Mouse (Mus musculus): ENCODE data around the gene Rapgef4. TPM values are rescaled to one million over a fixed set of nuclear protein-coding genes. Genes with fewer than 3 reads are reported as not detected.
A peak's percentile ranks its signal among the peaks of the same experiment; 100 is the strongest.

The Rapgef4 gene
- total RNA-seq, 2 experiments from 2014 or later: 166 to 168 TPM

DNA sequence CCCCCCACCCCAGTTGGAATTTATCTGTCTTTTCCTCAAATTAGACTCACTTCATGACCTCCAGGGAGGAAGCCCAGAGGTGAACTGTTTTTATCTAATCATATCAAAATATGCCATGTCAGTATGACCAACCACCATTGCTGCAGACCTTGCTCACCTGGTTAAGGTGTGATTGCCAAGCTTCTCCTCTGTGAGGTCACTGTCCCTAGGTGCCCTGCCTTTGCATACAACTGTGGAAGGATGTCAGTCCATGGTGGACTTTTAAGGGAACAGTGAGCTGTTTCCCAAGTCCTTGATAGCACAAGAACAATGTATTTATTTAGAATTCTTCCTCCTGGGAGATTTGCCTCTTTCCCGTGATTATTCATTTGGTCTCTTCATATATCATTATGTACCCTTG lies 172.8 kb downstream of the Rapgef4 start:
- intact Hi-C loops (cut with DNase I): no loop called here

DNA sequence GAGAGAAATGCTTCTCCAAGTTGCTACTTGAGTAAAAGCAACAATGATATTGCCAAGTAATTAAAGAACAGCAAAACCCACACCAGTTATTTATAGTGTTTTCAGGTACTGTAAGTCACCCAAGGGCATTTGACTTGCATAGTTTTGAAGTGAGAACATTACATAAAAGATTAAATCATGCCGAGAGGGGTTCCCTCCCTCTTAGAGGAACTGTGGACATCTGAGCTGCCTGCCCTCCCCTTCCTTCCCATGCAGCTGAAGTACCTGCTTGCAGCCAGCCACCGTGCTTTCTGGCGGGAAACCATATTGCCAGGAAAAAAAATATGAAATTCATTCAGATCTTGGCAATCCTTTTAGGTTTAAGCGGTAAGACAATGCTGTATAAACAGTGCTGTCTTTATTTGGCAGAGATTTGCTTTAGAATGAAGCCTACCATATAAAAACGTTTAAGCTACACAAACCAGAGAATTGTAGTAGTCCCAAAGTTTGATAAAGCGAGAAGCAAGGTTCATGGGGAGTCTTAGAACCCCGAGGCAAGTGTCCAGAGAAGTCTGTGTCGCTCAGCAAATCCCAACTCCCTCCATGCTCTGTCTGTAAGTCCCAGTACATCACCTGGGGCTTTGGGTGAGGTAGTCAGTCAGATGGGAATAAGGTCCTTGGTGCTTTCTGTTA lies 174.2 kb downstream of the Rapgef4 start:
- no peak for DNase-seq (ENCODE audit: extremely low spot score in 1 of 2, low spot score in 2 of 2)
- intact Hi-C loops (cut with DNase I): no loop called here

More for the DNA sequence above, 172.8 kb downstream of the Rapgef4 start:
- no peak for DNase-seq (ENCODE audit: extremely low spot score in 1 of 2, low spot score in 2 of 2)

DNA sequence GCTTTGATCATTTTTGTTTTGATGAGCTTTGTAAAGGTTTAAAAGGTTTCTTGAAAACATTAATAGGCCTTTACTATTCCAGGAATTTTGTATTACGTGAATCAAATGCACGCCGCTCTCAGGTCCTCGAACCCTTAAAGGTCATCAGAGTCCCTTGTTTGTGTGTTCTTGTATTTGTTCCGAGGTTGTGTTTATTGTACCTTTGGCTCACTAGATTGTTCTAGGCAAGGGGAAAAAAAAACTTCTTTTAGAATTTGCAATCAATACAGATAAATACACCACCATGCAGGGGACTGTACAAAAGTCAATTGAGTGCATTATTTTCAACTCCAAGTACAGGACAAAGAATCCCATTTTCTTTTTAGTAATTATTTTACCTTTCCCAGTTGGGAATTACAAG lies 175.4 kb downstream of the Rapgef4 start:
- intact Hi-C loops (cut with DNase I): no loop called here
- DNase-seq (ENCODE audit: extremely low spot score in 1 of 2, low spot score in 2 of 2): no peak

DNA sequence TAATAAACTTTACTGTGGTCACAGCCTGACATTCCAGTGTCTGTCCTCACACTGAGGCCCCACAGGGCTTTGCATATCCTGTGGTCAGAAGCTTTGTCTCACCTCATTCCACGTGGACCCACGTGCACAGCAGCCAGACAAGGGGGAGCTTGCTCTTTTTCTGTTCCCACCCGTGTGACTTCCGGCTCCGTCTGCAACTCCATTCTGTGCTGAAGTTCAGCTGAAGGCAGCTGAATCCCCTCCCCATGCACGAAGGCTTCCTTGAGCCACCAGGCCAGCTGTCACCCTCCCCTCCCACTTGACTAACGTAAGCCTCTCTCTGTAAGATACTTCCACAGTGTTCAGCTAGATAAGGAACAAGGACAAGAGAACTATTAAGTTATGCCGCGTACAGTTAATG lies 176.5 kb downstream of the Rapgef4 start:
- DNase-seq (ENCODE audit: extremely low spot score in 1 of 2, low spot score in 2 of 2): peak in 1 of 2 experiments; percentile 47
- intact Hi-C loops (cut with DNase I): no loop called here

DNA sequence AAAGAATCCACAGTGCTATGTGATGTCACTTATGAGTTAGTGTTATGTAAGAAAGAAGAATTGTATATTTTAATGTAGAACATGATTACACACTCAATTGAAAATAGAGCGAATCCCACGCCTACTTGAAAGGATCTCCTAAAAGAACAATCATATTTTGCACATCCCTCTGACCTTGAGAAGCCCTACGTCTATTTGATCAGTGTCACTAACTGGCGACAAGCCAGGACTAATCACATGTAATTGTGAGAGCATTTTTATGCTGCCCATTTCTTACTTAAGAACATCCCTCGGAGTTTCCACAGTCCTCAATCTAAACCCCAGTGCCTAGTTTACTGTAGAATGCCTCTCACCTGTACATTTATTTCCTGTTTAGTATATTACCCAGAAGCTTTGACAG lies 177.0 kb downstream of the Rapgef4 start:
- no peak for DNase-seq (ENCODE audit: extremely low spot score in 1 of 2, low spot score in 2 of 2)
- intact Hi-C loops (cut with DNase I): no loop called here

DNA sequence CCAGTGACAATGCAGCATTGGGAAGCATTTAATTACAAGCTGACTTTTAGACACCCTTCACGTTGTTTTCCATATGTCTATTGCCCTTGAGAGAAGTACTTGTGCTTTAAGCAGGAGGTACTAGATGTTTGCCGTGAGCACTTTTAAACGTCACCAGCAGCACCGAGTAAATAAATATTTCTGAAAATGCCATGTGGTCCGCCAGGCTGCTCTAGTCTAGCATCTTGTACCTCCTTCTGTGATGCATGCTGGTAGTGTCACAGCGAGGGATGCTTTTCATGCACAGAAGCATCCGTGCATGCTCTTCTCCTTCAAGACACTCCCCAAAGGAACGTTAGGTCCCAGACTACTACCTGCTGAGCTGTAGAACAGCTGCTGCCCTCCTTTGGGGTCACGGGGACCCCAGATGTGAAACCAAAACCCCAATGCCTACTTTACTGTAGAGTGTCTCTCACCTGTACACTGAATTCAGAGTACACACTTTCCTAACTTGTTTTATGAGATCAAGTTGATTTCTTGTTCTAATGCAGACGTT lies 177.7 kb downstream of the Rapgef4 start:
- no peak for DNase-seq (ENCODE audit: extremely low spot score in 1 of 2, low spot score in 2 of 2)
- intact Hi-C loops (cut with DNase I): no loop called here

DNA sequence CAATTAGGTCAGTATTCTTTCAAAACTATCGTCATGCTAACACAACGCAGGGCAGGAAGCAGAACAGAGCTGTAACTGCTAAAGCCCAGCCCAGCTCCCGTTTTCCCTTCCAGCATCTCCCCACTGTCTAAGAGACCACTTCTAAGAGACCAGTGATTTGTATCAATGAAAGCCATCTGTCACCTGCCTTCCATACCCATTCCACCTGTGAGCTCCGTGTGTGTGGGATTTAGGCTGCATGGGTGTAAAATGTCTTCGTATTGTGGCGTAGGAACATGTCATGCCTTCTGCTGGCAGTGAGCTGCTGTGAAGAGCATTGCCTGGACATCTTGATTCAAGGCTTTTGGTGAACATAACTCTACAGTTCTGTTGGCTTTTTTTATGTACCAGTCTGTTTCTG lies 178.2 kb downstream of the Rapgef4 start:
- intact Hi-C loops (cut with DNase I): no loop called here
- DNase-seq (ENCODE audit: extremely low spot score in 1 of 2, low spot score in 2 of 2): no peak

DNA sequence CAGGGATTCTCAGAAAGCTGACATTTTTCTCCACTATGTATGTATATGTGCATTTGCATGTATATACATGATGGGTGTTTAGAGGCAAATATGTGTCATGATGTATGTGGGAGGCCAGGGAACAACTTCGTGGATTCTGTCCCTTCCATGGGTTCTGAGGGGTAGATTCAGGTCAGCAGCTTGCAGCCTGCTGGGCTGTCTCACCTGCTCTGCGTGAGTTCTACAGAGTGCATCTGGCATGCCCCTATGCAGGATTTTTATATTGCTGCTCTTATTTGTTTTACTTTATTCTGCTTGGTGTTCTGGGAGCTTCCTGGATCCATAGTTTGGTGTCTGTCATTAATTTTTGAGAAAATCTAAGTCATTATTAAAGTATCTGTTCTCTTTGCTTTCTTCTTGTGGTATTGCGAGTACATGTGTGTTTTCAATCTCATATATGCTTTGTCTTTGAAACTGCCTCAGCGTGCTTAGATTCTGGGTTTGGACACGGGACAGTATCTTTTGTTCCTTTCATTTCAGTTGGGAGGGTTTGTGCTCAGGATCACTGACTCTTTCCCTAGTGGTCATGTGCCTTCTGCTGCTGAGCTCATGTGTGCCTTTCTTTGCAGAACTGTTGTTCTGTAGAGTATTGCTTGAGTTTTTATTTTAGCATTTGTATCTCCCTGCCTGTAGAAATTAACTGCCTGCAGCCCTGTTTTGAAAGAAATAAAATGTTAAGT lies 184.3 kb downstream of the Rapgef4 start:
- intact Hi-C loops (cut with DNase I): no loop called here
- DNase-seq (ENCODE audit: extremely low spot score in 1 of 2, low spot score in 2 of 2): no peak

DNA sequence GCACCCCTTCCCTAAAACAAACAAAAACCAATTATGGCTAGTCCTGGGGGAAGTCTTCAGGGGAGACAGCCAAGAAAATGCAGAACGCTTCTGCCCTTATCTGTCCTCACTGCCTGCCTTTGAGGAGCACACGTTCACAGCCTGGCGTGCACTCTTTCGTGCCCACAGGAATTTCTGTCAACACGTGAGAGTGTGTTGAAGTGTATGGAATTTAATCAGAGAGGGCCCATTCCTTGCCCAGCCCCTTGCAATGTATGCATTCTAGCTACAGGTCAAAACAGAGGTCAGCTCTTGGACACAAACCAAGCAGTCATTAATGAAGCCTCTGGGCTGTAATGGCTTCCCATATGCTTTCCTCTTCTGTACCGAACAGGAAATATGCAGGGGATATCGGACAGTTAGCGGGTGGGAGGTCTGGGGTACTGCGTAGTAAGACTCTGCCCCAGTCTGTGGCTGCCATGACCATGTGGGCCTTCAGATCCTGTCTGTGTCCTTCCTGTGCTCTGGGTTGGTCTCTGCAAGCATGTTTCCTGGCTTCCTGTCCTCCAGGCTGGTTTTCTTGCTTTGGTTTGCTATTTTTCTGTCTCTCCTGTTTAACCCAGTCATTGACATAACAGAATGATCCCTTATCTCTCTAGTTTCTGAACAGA lies 188.5 kb downstream of the Rapgef4 start:
- intact Hi-C loops (cut with DNase I): no loop called here

DNA sequence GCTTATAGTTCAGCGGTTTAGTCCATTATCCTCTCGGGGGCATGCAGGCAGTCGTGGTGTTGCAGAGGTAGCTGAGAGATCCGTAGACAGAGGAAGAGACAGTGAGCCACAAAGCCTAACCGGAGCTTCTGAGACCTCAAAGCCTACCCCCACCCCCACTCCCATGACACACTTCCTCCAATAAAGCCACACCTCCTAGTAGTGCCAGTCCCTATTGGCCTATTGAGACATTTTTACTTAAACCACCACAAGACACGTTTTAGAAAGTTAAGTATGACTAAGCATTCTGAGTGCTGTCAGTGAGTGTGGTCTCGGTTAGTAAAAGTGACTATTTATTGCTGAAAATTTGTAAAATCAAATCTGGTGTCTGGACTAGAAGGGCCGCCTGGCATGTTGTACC lies 189.5 kb downstream of the Rapgef4 start:
- intact Hi-C loops (cut with DNase I): no loop called here
- DNase-seq (ENCODE audit: extremely low spot score in 1 of 2, low spot score in 2 of 2): no peak

More for the DNA sequence above, 188.5 kb downstream of the Rapgef4 start:
- DNase-seq (ENCODE audit: extremely low spot score in 1 of 2, low spot score in 2 of 2): no peak

DNA sequence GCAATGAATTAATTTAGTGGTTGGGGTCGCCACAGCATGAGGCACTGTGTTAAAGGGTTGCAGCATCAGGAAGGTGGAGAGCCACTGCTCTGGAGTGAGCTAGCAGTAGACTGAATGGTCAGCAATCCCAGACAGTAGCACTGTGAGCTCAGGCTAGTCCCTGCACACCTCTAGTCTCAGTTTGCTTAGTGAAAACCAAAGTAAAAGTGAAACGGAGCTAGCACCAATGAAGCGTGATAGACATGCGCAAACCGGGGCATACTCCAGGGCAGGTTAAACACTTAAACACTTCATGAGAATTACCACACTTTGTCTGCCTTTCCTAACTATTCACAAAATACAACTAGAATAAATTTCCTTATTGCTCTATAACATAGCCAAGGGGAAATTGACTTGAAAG lies 190.2 kb downstream of the Rapgef4 start:
- intact Hi-C loops (cut with DNase I): no loop called here
- DNase-seq (ENCODE audit: extremely low spot score in 1 of 2, low spot score in 2 of 2): no peak

DNA sequence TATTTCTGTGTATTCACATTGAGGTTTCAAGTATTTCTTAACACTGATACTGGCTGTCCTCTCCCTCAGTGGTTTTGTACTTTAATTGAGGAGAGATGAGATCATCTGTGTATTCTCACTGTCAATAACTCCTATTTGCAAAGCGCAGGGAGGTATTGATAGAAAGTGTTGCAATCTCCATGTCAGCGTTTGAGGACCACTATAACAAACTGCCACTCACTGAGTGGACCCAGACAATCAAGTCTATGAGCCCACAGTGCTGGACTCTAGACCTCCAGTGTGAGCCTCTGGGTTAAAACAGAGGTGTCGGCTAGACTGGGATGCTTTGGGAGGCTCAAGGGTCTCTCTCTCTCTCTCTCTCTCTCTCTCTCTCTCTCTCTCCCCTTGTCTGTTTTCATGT lies 192.0 kb downstream of the Rapgef4 start:
- intact Hi-C loops (cut with DNase I): no loop called here
- no peak for DNase-seq (ENCODE audit: extremely low spot score in 1 of 2, low spot score in 2 of 2)

DNA sequence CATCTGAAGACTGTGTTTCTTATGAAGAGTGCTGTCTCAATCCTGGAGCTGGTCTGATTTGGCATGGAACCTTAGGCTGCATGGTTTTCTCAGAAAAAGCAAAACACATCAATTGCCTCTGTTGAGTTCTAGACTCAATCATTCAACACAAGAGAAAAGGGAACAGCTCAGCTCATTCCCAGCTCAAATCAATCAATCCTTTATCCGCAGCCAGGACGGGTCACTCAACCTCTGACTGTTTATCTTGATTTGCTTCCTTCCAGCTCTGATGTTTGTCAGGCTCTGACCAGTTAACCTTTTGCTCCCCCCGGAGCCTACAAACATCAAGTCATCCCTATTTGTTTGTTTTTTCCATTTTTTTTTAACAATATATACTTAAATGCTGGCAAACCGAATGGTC lies 192.8 kb downstream of the Rapgef4 start:
- DNase-seq (ENCODE audit: extremely low spot score in 1 of 2, low spot score in 2 of 2): no peak
- intact Hi-C loops (cut with DNase I): no loop called here

DNA sequence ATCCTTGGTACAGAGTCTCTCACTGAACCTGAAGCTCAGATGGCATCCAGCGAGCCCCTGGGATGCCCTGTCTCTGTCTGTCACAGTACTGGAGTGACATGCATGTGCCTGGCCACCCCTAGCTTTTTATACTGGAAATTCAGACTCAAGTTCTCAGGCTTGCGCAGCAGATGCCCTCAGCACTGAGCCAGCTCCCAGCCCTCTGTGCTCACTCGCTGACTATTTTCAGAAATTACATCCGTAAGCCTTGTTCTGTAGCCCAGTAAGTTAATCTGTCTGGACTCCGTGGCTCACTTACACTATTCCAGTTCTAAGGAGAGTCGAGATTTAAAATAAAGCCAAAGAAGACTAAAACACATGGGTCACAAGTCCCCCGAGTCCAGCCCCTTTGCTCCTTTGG lies 194.5 kb downstream of the Rapgef4 start:
- intact Hi-C loops (cut with DNase I): no loop called here
- DNase-seq (ENCODE audit: extremely low spot score in 1 of 2, low spot score in 2 of 2): no peak

DNA sequence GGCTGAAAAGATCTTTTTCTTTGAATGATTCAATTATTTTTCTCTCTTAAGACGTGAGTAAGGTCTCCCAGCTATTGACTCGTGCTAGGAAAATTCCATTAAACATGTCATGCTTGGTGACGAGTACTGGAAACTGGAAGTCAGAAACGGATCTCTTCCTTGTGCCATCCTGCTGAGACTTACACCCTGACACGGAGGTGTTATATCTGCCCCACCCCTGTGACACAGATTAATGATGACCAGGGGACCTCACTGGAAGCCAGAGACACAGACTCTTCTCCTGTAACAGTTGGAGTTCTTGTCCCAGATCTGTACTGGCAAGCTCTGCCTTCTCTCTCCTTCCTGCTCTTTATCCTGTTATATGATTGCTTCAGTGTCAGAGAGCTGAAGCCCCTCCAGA lies 194.9 kb downstream of the Rapgef4 start:
- intact Hi-C loops (cut with DNase I): no loop called here
- DNase-seq (ENCODE audit: extremely low spot score in 1 of 2, low spot score in 2 of 2): no peak

DNA sequence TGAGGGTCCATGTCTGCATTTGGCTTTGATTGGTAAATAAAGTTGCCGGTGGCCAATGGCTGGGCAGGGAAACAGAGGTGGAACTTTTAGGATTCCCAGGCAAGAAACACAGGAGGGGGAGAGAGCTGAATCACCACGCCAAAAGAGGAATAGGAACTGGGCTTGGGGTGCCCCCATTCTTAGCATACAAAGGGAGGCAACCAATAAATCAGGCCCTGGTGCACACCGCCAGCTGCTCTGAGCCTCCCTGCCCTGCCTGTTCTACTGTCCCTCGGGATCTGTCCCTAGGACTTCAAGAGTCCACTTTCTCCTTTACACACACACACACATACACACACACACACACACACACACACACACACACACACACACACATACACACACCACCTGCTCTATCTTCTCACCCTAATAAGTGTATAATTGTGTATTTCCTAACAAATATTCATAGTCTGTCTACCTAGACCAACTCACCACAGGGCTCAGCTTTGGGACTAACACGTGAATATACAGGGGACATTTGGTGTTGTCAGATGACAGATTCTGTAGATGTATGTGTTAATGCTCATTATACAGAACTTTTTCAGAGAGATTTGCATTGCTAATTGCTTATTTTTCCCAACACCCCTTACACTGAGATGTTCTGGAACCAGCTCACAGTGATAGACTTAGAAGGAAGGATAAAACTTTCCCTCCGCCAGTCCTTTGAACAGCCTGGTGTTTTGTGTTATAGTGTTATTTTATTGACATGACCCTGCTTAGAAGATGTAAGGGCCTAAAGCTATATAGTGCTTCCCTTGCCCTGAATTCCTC lies 196.4 kb downstream of the Rapgef4 start:
- intact Hi-C loops (cut with DNase I): no loop called here
- DNase-seq (ENCODE audit: extremely low spot score in 1 of 2, low spot score in 2 of 2): no peak

DNA sequence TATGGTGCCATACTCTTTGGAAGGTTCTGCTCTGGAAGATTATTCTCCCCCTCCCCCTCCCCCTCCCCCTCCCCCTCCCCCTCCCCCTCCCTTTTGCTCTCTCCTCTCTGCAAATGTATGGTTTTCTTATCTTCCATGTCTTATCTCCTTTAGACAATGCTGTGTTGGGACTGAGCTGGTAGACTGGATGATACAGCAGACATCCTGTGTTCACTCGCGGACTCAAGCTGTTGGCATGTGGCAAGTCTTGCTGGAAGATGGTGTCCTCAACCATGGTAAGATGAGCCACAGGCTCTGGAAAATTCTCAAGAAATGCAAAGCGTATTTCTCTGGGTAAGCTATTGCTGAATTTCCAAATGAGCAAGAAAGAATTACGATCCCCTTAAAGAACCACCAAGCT lies 197.0 kb downstream of the Rapgef4 start:
- no peak for DNase-seq (ENCODE audit: extremely low spot score in 1 of 2, low spot score in 2 of 2)

DNA sequence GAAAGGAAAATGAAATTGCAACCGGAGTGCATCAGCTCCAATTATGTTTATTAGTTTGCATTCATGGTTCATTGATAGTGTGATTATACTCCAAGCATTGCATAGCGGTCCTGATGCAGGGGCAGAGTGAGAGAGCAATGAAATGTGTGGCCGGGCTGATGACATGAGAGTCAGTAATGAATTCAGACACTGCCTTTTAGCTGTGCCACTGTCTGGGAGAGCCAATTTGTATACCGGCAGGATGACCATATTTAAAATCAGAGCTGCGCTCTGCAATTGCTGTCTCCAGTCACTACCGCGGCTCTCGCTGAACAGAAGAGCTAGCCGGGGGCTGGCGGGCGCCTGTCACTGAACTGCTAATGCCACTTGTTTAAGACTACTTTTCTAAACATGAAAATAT lies 197.5 kb downstream of the Rapgef4 start:
- no peak for DNase-seq (ENCODE audit: extremely low spot score in 1 of 2, low spot score in 2 of 2)
- intact Hi-C loops (cut with DNase I): no loop called here

More for the DNA sequence above, 197.0 kb downstream of the Rapgef4 start:
- intact Hi-C loops (cut with DNase I): no loop called here

DNA sequence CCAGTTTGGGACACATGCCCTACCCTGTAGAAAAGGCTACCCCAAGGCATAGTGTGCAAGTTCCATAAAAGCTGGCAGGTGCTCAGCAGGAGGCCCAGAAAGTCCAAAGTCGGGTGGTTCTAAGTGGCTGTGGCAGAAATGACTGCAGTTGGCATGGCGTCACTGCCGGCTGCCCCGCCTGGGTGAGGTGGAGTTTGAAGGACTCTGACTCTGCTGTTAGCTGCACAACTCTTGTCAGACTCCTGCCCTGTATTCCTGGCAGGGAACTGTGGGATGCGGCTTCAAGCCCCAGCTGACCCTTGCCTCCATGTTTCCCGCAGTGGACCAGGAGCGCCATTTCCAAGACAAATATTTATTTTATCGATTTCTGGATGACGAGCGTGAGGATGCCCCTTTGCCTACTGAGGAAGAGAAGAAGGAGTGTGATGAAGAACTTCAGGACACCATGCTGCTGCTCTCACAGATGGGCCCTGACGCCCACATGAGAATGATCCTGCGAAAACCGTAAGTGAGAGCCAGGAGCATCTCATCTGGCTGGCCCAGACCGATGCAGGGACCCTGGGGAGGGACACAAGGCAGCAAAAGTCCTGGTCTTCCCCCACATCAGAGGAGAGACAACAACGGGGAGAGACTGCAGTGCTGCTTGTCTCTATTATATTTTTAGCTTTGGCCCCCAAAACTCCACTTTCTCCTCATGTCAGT lies 198.7 kb downstream of the Rapgef4 start:
- intact Hi-C loops (cut with DNase I): no loop called here
- DNase-seq (ENCODE audit: extremely low spot score in 1 of 2, low spot score in 2 of 2): no peak

All from left cerebral cortex, postnatal 10 days (tissue).